Mouse (Mus musculus) kidney, adult 2 months (tissue): ENCODE measurements around the gene Pde6b. TPM values are rescaled to one million over a fixed set of nuclear protein-coding genes. Genes with fewer than 3 reads are reported as not detected.

Source experiments
- DNase-seq: peaks from one replicate; pipeline ENCODE4 v3.0.0; 2021
- H3K27ac ChIP-seq: fragments of 200-500 bp; 2 replicates; pipeline ENCODE4 v1.5.1; 2012; ENCODE audit warnings: low read depth, low read length, control low read depth, inconsistent platforms; ENCODE audit not compliant: insufficient read depth
- H3K27me3 ChIP-seq: fragments of 200-500 bp; replicated peaks from 2 replicates; pipeline ENCODE4 v1.6.1; 2012; ENCODE audit warnings: mild to moderate bottlenecking, moderate library complexity, low read length, inconsistent platforms; ENCODE audit not compliant: control insufficient read depth, insufficient read depth
- H3K36me3 ChIP-seq: fragments of 200-500 bp; 2 replicates; pipeline ENCODE4 v1.6.1; 2012; ENCODE audit warnings: mild to moderate bottlenecking, moderate library complexity, low read length, inconsistent platforms; ENCODE audit not compliant: control insufficient read depth, insufficient read depth
- H3K4me1 ChIP-seq: fragments of 200-500 bp; 2 replicates; pipeline ENCODE4 v1.6.1; 2011; ENCODE audit warnings: low read length; ENCODE audit not compliant: control insufficient read depth, insufficient read depth
- H3K4me3 ChIP-seq: fragments of 200-500 bp; 2 replicates; pipeline ENCODE4 v1.5.1; 2011; ENCODE audit warnings: mild to moderate bottlenecking, low read depth, low read length, control low read depth; ENCODE audit not compliant: insufficient read depth
- CTCF ChIP-seq: fragments of 200-500 bp; conservative IDR thresholded peaks from 2 replicates; pipeline ENCODE4 v1.5.1; 2011; ENCODE audit warnings: low read depth, mild to moderate bottlenecking, control low read depth, low read length, moderate library complexity, mixed read lengths; ENCODE audit not compliant: insufficient read depth, insufficient read length
- POLR2A ChIP-seq: fragments of 200-500 bp; IDR thresholded peaks from one replicate; pipeline ENCODE4 v1.6.1; 2011; ENCODE audit warnings: low read depth, low read length, control low read depth
- WGBS: fragments of 180-500 bp; shearing (Covaris S2); methylation state at CpG from one replicate; pipeline ENCODE4 v1.1.7; 2018; 5-methylcytosine and 5-hydroxymethylcytosine counted together
- polyA plus RNA-seq: library from polyadenylated mRNA; depleted of rRNA; stranded (reverse); fragments of >200 nt; gene quantifications from 2 replicates; pipeline ENCODE4 v1.2.3, GENCODE M21; 2012; rRNA removed

Pde6b gene
- not detected in 2 replicates for polyA plus RNA-seq

- no peaks in the 10 kb centered on the region for H3K4me1 ChIP-seq
- DNase-seq = no peak
- H3K27me3 ChIP-seq = no peaks in the 10 kb centered on the region
- no peaks in the 10 kb centered on the region for H3K36me3 ChIP-seq
- no peak for TF ChIP-seq POLR2A
- no peak for TF ChIP-seq CTCF
- 80% methylated on average over 7 of the region's 7 CpGs for WGBS
- no peak within 1 kb of the TSS for H3K27ac ChIP-seq
- no peak within 1 kb of the TSS for H3K4me3 ChIP-seq
Observed at GRCm38 (mm10) chr5:108388201-108388600, at the start of gene Pde6b. TSS of gene Pde6b (plus strand) at chr5:108388391.

DNA sequence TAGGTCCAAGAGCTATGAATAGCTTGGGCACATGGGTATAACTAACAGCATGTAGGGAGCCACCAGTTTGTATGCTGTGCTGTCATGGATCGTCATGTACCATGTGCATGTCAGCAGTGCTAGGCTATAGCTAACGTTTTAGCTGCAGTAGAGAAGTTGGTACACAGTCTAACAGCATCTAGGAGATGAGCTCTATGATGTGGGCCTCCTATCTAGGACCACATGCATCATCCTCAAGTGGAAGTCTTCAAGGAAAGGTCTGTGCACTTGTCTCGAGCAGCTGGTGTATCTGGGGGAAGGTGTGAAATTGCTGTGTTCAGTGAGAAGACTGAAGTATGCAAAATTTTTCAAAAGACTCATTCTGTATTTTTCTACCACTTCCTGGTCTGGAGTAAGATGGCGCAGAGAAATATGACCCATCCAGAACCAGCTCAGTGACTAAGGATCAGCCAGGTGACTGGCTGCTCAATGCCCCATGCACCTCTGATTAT lies 44.5 kb upstream of the Pde6b start:
- Histone ChIP-seq H3K36me3 (peaks cover 4% of the 10 kb centered on the region), H3K27ac (no peak overlapping the region), H3K27me3 (no peaks in the 10 kb centered on the region), H3K4me3 (no peak overlapping the region), H3K4me1 (no peaks in the 10 kb centered on the region)
- DNase-seq = no peak
- 92% methylated on average over 4 of the region's 4 CpGs for WGBS
- no peak for TF ChIP-seq CTCF
- TF ChIP-seq POLR2A = no peak

GRCm38 (mm10) chr5:108345313-108346071 lies 42.7 kb upstream of the Pde6b start:
- WGBS = 86% methylated on average over 10 of the region's 10 CpGs
- DNase-seq = no peak
- Histone ChIP-seq H3K4me3 (no peak overlapping the region), H3K36me3 (peaks cover 5% of the 10 kb centered on the region), H3K27me3 (no peaks in the 10 kb centered on the region), H3K27ac (no peak overlapping the region), H3K4me1 (no peaks in the 10 kb centered on the region)
- TF ChIP-seq POLR2A (no peak), CTCF (no peak)

- Histone ChIP-seq H3K4me1 (no peaks in the 10 kb centered on the region), H3K27ac (no peak overlapping the region), H3K4me3 (no peak overlapping the region), H3K27me3 (no peaks in the 10 kb centered on the region), H3K36me3 (peaks cover 5% of the 10 kb centered on the region)
- DNase-seq = no peak
- 86% methylated on average over 6 of the region's 6 CpGs for WGBS
- no peak for TF ChIP-seq CTCF
- no peak for TF ChIP-seq POLR2A
Observed at GRCm38 (mm10) chr5:108347843-108348242, 40.3 kb upstream of the Pde6b start.

GRCm38 (mm10) chr5:108349511-108350148 lies 38.6 kb upstream of the Pde6b start:
- H3K4me3 ChIP-seq = no peak overlapping the region
- no peaks in the 10 kb centered on the region for H3K4me1 ChIP-seq
- no peak for DNase-seq
- peaks cover 5% of the 10 kb centered on the region for H3K36me3 ChIP-seq
- H3K27ac ChIP-seq = no peak overlapping the region
- no peaks in the 10 kb centered on the region for H3K27me3 ChIP-seq
- 90% methylated on average over 9 of the region's 9 CpGs for WGBS
- TF ChIP-seq CTCF (no peak), POLR2A (no peak)

- WGBS = 71% methylated on average over 2 of the region's 2 CpGs
- no peak for DNase-seq
- TF ChIP-seq CTCF (no peak), POLR2A (no peak)
- H3K4me1 ChIP-seq = no peaks in the 10 kb centered on the region
- no peaks in the 10 kb centered on the region; the same call in 1 of the 2 replicates for H3K36me3 ChIP-seq
- H3K27ac ChIP-seq = no peak overlapping the region
- no peaks in the 10 kb centered on the region for H3K27me3 ChIP-seq
- no peak overlapping the region for H3K4me3 ChIP-seq
Observed at GRCm38 (mm10) chr5:108354056-108354455, 34.1 kb upstream of the Pde6b start.

DNA sequence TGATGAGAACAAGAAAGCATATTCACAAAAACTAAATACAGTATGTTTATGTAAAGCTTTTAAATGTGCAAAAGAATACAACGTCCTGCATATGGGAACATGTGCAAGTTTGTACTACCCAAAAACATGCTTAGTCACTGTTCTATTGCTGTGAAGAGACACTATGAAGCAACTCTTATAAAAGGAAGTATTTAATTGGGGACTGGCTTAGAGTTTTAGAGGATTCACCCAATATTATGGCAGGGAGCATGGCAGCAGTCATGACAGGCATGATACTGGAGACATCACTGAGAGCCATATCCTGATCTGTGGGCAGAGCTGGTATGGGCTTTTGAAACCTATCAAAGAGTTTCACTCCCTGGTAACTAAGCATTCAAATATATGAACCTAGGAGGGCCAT lies 30.3 kb upstream of the Pde6b start:
- no peaks in the 10 kb centered on the region for H3K4me1 ChIP-seq
- H3K4me3 ChIP-seq = no peak overlapping the region
- H3K27me3 ChIP-seq = no peaks in the 10 kb centered on the region
- DNase-seq = no peak
- H3K27ac ChIP-seq = no peak overlapping the region
- H3K36me3 ChIP-seq = no peaks in the 10 kb centered on the region
- TF ChIP-seq POLR2A (no peak), CTCF (no peak)
- 95% methylated on average over 1 of the region's 1 CpGs for WGBS
